Comparison of ENCODE assay signal across 21 mouse cellular contexts in genomic region chr16:96348766-96349165, GRCm38 (mm10).
DNase-seq lines count a peak whose midpoint lies in the region; ATAC-seq and TF ChIP-seq lines count a peak whose summit lies in the region.
"Had no signal": no experiment of that assay in that cellular context is flagged by ENCODE, and none has a peak within 500 bp of the region (broad histone marks: within the 10 kb centered on the region; RNA-seq: fewer than 3 reads in every experiment).

No protein-coding gene starts in this region.

- H3K79me2 ChIP-seq in myocyte (ENCODE audit: control insufficient read depth, insufficient read depth) = no peaks in the 10 kb centered on the region

- H3K9ac ChIP-seq in kidney, embryonic 14.5 days (ENCODE audit: low read depth, low read length) = no peak overlapping the region
- no peak overlapping the region for H3K9ac ChIP-seq in lung, embryonic 14.5 days
- H3K9ac ChIP-seq in neural tube, embryonic 13.5 days = no peak overlapping the region
- H3K9ac ChIP-seq: embryonic facial prominence, embryonic 13.5 days; forebrain, embryonic 12.5 days; heart, embryonic 15.5 days had no signal

- peak overlapping the region; percentile 15 for H3K4me2 ChIP-seq in kidney, embryonic 14.5 days (replicated peaks; ENCODE audit: low read depth, low read length)
- H3K4me2 ChIP-seq in lung, embryonic 14.5 days = no peak overlapping the region
- H3K4me2 ChIP-seq in neural tube, embryonic 13.5 days = 0 out of 2 replicates have a peak overlapping the region, but pooled peaks have one; percentile 7
- peak overlapping the region; percentile 40 for H3K4me2 ChIP-seq in myocyte (ENCODE audit: low read depth)
- H3K4me2 ChIP-seq: forebrain, embryonic 12.5 days; heart, embryonic 11.5 days; heart, embryonic 15.5 days had no signal

- H3K36me3 ChIP-seq in kidney, embryonic 14.5 days (ENCODE audit: control insufficient read depth, insufficient read depth, low read length) = no peaks in the 10 kb centered on the region
- H3K36me3 ChIP-seq in lung, embryonic 14.5 days (ENCODE audit: insufficient read depth) = no peaks in the 10 kb centered on the region
- H3K36me3 ChIP-seq in neural tube, embryonic 13.5 days = no peaks in the 10 kb centered on the region
- H3K36me3 ChIP-seq in myocyte (ENCODE audit: control insufficient read depth, insufficient read depth) = no peaks in the 10 kb centered on the region
- H3K36me3 ChIP-seq: embryonic facial prominence, embryonic 13.5 days; forebrain, embryonic 12.5 days; heart, embryonic 15.5 days had no signal

- no peak overlapping the region for H3ac ChIP-seq in myocyte (ENCODE audit: control insufficient read depth, insufficient read length)

- 34% methylated on average over 5 of the region's 5 CpGs for WGBS in kidney, embryonic 14.5 days
- WGBS in lung, embryonic 14.5 days = 73% methylated on average over 5 of the region's 5 CpGs
- 68% methylated on average over 5 of the region's 5 CpGs for WGBS in neural tube, embryonic 13.5 days

- no peak overlapping the region for H3K27ac ChIP-seq in kidney, embryonic 14.5 days (ENCODE audit: low read depth, low read length)
- H3K27ac ChIP-seq in lung, embryonic 14.5 days (ENCODE audit: low read depth) = no peak overlapping the region
- H3K27ac ChIP-seq in neural tube, embryonic 13.5 days (replicated peaks) = peak overlapping the region; percentile 40; the same call in 1 of the 2 replicates
- H3K27ac ChIP-seq: embryonic facial prominence, embryonic 13.5 days; forebrain, embryonic 12.5 days; heart, adult 2 months; heart, embryonic 15.5 days had no signal

- no peak for TF ChIP-seq CTCF in lung, embryonic 14.5 days (IDR thresholded peaks at IDR 0.05; ENCODE audit: low read depth)

- no peak for DNase-seq in kidney, postnatal 36 days
- peak; percentile 8 for DNase-seq in lung, embryonic 14.5 days
- no peak for DNase-seq in lung, postnatal 14 days
- no peak for DNase-seq in neural tube, embryonic 10.5 days (ENCODE audit: extremely low spot score, low spot score)
- DNase-seq: adrenal gland, adult 2 months; adrenal gland, postnatal 25 days; cerebellum, adult 18-20 months; cerebellum, adult 9-11 months; cerebellum, postnatal 36 days; gastrocnemius, postnatal 14 days; heart, adult 2 months; heart, postnatal 14 days had no signal

- peaks cover 7% of the 10 kb centered on the region; the same call in 1 of the 2 replicates for H3K4me1 ChIP-seq in kidney, embryonic 14.5 days (ENCODE audit: control insufficient read depth, insufficient read depth, low read length)
- no peaks in the 10 kb centered on the region; the same call in 1 of the 2 replicates for H3K4me1 ChIP-seq in lung, embryonic 14.5 days (ENCODE audit: insufficient read depth)
- H3K4me1 ChIP-seq in neural tube, embryonic 13.5 days (replicated peaks) = no peaks in the 10 kb centered on the region; the same call in 1 of the 2 replicates
- H3K4me1 ChIP-seq: forebrain, embryonic 12.5 days; heart, embryonic 15.5 days had no signal

- no peak overlapping the region for H3K4me3 ChIP-seq in kidney, embryonic 14.5 days (ENCODE audit: low read length)
- no peak overlapping the region for H3K4me3 ChIP-seq in lung, embryonic 14.5 days (ENCODE audit: low read depth, low read length)
- H3K4me3 ChIP-seq in neural tube, embryonic 13.5 days = no peak overlapping the region
- H3K4me3 ChIP-seq in myocyte = no peak overlapping the region
- H3K4me3 ChIP-seq: embryonic facial prominence, embryonic 13.5 days; forebrain, embryonic 12.5 days; heart, adult 2 months; heart, embryonic 15.5 days had no signal

- H3K9me3 ChIP-seq in kidney, embryonic 14.5 days (ENCODE audit: control insufficient read depth, low read length) = no peaks in the 10 kb centered on the region
- H3K9me3 ChIP-seq in lung, embryonic 14.5 days (ENCODE audit: low read depth, low read length) = no peaks in the 10 kb centered on the region
- H3K9me3 ChIP-seq in neural tube, embryonic 13.5 days = no peaks in the 10 kb centered on the region
- H3K9me3 ChIP-seq: embryonic facial prominence, embryonic 13.5 days; forebrain, embryonic 12.5 days; heart, embryonic 15.5 days had no signal

- peak; percentile 34; the same call in 1 of the 2 replicates for ATAC-seq in kidney, embryonic 14.5 days (ENCODE audit: low FRiP score, low TSS enrichment)
- no peak for ATAC-seq in lung, embryonic 14.5 days (ENCODE audit: insufficient read depth)
- ATAC-seq in neural tube, embryonic 13.5 days (ENCODE audit: low read depth) = no peak
- no peak for ATAC-seq in megakaryocyte progenitor cell, adult 5-6 weeks (replicated peaks; ENCODE audit: poor library complexity)
- ATAC-seq: forebrain, embryonic 16.5 days had no signal

- no peak for TF ChIP-seq POLR2A in myocyte (IDR thresholded peaks at IDR 0.05; ENCODE audit: insufficient read length, low read depth)

- no peaks in the 10 kb centered on the region; the same call in 1 of the 2 replicates for H3K27me3 ChIP-seq in kidney, embryonic 14.5 days (ENCODE audit: control insufficient read depth, insufficient read depth, low read length)
- no peaks in the 10 kb centered on the region for H3K27me3 ChIP-seq in lung, embryonic 14.5 days (ENCODE audit: insufficient read depth, low read length)
- no peaks in the 10 kb centered on the region for H3K27me3 ChIP-seq in neural tube, embryonic 13.5 days
- H3K27me3 ChIP-seq in myocyte (ENCODE audit: control insufficient read depth, insufficient read depth, insufficient read length) = no peaks in the 10 kb centered on the region
- H3K27me3 ChIP-seq: embryonic facial prominence, embryonic 13.5 days; heart, embryonic 15.5 days had no signal

TF ChIP-seq in myocyte, 11 proteins besides CTCF, POLR2A, EP300 and RAD21:
- no peak for TF ChIP-seq E2F4 (IDR thresholded peaks at IDR 0.05; ENCODE audit: insufficient read depth)
- no peak for TF ChIP-seq MAX (IDR thresholded peaks at IDR 0.05; ENCODE audit: low read depth)
- TF ChIP-seq MYOD1 (IDR thresholded peaks at IDR 0.05; ENCODE audit: control insufficient read depth in 1 of 3, insufficient read length in 2 of 3, low read depth in 2 of 3) = no peak
- no peak for TF ChIP-seq SRF (IDR thresholded peaks at IDR 0.05; ENCODE audit: control insufficient read depth, insufficient read length, low read depth)
- TF ChIP-seq TCF12 (IDR thresholded peaks at IDR 0.05; ENCODE audit: insufficient read depth, poor library complexity, severe bottlenecking) = no peak
- TF ChIP-seq POLR2AphosphoS2 (IDR thresholded peaks at IDR 0.05; ENCODE audit: insufficient read length, low read depth) = no peak
- no peak for TF ChIP-seq USF1 (IDR thresholded peaks at IDR 0.05; ENCODE audit: low read depth)
- TF ChIP-seq TCF3 (IDR thresholded peaks at IDR 0.05; ENCODE audit: insufficient read length, low read depth) = no peak
- no peak for TF ChIP-seq CEBPB (IDR thresholded peaks at IDR 0.05; ENCODE audit: insufficient read depth, poor library complexity, severe bottlenecking)
- no peak for TF ChIP-seq MYOG (IDR thresholded peaks at IDR 0.05; ENCODE audit: control insufficient read depth in 1 of 3, insufficient read depth in 1 of 3, insufficient read length in 2 of 3, low read depth in 2 of 3)
